Mouse (Mus musculus) kidney, postnatal 36 days (tissue): ENCODE results near the gene Cyp46a1.

ENCODE experiments used
- DNase-seq, 2 experiments: peaks; one replicate each; pipeline ENCODE4 v3.0.0; 2021 to 2022; ENCODE audit warnings: mixed read lengths in 2 of 2

Gene Cyp46a1

DNA sequence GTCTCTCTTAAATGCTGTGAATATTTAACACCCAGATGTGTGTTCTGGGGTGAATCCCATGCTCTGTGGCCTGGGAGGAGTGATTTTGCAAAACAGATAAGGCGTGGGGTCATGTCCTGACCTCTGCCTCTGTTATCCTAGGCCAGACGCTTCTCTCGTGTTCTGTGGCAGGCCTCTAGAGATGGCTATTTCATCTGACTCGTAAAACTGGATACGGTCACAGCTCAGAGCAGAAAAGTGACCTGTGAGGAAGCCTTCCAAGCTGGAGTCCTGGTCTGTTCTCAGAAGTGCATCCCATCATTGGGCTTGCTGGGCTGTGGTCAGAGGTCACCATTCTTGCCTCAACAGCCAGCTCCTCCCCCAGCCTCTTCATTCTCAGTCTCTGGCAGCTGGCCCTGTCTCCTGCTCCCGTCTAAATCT lies 21.7 kb upstream of the Cyp46a1 start:
- peak; percentile 56 to 62 for DNase-seq

GRCm38 (mm10) chr12:108313244-108313772 lies 20.9 kb upstream of the Cyp46a1 start:
- no peak for DNase-seq

GRCm38 (mm10) chr12:108315818-108316217 lies 18.4 kb upstream of the Cyp46a1 start:
- no peak for DNase-seq

- no peak for DNase-seq
These were observed 17.5 kb upstream of the Cyp46a1 start for GRCm38 (mm10) chr12:108316655-108317054.

DNA sequence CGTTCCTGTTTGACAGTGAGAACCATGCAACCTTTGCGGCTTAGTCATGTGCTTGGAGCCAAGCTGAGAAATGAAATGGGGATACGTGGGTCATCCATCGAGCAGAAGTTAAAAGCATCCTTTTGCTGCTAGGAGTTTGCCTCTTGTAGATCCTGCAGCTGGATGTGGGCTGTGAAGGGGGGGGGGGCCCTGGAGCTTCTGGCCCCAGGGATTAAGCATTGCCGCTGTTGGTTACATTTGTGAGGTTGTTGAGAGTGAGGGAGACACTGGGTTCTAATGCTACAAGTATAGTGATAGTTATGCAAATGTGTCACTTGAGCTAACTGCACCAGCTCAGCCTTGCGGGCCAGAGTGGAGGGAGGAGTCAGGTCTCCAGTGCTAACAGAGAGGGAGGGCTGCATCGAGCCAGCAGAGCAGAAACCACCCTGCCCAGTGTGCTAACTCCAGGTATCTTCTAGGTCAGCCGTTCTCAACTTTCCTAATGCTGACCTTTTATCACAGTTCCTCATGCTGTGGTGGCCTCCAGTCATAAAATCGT lies 16.9 kb upstream of the Cyp46a1 start:
- no peak for DNase-seq

GRCm38 (mm10) chr12:108317826-108318430 lies 16.3 kb upstream of the Cyp46a1 start:
- DNase-seq = no peak

- DNase-seq = no peak
These were observed 15.7 kb upstream of the Cyp46a1 start for GRCm38 (mm10) chr12:108318499-108318898.

GRCm38 (mm10) chr12:108320096-108320495 lies 14.1 kb upstream of the Cyp46a1 start:
- DNase-seq = no peak

DNA sequence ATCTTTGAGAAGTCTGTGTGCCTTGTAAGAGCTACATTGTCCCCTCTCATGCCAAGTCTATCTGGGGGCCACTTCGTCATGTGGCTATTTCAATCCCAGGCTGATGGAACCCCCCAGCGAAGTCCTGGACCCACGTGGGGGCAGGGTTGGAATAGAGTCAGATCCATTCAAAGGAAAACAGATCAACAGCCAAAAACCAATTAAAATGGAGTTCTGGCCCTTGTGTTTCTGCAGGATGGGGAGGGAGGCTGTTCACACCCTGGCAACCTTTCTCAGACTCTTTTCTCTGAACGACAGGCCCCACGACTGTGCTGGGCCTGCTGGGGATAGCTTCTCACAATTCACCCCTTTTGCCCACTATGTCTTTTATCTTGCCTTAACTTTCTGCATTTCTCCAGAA lies 7.8 kb upstream of the Cyp46a1 start:
- no peak for DNase-seq

GRCm38 (mm10) chr12:108327889-108328491 lies 6.2 kb upstream of the Cyp46a1 start:
- peak in 1 of 2 experiments; percentile 17 for DNase-seq

DNA sequence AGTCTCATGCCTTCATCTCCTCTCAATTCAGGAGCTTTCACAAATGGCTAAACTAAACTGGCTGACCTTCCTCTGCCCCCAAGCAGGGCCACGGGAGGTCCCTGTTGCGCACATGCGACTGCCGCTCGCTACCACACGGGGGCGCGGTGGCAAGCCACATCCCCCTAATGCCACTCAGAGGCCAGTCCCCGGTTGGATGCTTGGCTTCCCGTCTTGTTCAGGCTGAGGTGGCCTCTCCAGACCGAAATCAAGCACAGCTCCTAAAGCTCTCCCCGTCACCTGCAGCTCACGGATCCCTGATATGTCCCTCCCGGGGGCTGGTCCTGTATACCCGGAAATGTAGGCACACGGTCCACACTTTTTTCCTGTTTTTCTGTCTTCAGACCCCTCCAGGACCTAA lies 1.1 kb upstream of the Cyp46a1 start:
- peak; percentile 86 to 91 for DNase-seq

DNA sequence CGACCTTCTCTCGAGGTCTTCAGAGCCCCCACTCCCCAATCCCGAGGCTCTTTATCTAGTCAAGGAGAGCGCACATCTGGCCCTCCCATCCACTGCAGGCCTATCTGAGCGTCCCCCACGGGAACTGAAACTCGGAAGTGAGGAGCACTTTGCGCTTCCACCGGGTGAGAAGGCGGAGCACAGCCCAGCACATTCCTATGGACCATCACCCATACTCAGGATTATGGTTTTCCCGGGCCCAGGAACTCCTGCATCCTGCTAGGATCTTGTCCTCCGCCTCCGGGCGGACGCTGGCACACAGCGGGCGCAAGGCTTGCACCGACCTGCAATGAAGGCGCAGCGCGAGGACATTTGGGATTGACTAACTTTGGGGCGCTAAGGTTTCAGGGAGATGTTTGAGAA lies 699 bp upstream of the Cyp46a1 start:
- peak in 1 of 2 experiments; percentile 31 for DNase-seq

GRCm38 (mm10) chr12:108334529-108334928 lies 348 bp downstream of the Cyp46a1 start:
- peak in 1 of 2 experiments; percentile 14 for DNase-seq

GRCm38 (mm10) chr12:108338572-108339190 lies 4.5 kb downstream of the Cyp46a1 start:
- peak; percentile 15 to 73 for DNase-seq

DNA sequence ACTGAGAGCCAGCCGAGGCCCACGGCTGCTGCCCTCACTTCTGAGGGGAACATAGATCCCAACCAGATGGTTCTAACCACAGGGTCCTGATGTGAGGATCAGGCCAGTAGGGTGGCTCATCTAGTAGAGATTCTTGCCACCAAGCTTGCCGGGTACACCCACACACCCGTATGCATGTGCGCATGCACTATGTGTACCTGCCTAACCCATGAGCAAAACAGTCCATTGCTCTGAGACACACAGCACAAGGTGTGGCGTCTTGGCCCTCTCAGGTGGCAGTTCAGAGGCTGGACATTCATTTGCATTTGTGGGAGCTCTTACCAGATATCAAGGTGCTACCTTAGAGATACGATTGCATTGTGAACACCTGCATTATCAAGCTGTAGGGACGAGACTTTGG lies 14.0 kb downstream of the Cyp46a1 start:
- no peak for DNase-seq

DNA sequence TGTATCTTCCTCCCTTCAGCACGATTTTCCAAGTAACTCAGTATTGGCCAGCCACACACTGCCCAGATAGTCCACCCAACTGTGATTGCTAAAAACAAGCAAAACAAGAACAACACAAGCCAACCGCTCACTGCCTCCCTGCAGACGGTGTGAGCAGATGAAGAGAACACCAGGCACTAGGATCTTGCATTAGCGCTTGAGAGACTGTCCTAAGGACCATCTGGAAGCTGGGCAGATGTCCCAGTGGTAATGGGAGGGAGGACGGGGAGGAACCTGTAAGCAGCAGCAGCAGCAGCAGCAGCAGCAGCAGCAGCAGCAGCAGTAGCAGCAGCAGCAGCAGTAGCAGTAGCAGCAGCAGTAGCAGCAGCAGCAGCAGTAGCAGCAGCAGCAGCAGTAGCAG lies 14.8 kb downstream of the Cyp46a1 start:
- no peak for DNase-seq

DNA sequence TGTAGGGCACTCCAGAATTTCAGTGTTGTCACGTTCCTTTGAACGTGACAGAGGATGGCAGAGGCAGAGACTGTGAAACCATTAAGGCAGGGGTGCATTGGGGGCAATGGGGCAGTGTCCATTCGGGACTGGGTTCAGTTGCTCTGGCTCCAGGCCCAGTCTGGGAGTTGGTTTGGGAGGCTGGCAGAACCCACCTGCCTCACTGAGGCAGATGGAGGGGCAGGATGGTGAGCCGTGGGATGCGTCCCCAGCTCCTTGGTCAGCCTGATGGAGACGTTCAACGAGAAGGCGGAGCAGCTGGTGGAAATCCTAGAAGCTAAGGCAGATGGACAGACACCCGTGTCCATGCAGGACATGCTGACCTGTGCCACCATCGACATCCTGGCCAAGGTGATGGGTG lies 16.8 kb downstream of the Cyp46a1 start:
- DNase-seq = no peak

GRCm38 (mm10) chr12:108352371-108353136 lies 18.4 kb downstream of the Cyp46a1 start:
- no peak for DNase-seq

DNA sequence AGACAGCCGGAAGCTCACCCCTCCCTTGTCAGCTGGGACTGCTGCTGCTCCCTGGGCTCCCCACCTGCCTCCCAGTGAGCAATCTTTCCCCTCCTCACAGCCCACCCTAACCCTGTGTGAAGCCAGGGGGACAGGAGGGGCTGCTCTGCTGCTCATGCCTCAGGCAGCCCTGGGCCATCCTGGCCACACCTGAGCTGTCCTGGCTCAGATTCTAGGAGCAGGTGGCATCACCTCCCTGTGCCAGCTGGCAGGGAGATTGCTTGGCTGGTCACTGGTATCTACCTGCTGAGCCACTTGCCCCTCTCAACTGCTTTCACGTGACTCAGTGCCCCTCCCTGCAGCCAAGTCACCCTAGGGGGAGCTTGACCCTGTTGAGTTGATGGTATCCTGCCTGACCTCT lies 20.1 kb downstream of the Cyp46a1 start:
- no peak for DNase-seq

GRCm38 (mm10) chr12:108355271-108355670 lies 21.1 kb downstream of the Cyp46a1 start:
- DNase-seq = no peak

DNA sequence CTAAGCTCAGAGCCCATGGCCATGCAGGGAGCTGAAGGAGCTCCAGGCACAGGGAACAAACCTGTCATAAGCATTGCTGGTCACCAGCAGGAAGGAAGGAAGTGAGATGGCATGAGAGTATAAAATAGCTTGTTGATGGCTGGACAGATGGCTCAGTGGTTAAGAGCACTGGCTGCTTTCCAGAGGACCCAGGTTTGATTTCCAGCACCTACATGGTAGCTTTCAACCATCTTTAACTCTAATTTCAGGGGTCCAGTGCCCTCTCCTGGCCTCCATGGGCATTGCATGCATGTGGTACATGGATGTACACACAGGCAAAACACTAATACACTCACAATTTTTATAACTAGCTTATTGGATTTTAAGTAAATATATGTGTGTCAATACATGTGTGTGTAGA lies 21.8 kb downstream of the Cyp46a1 start:
- DNase-seq = no peak

- peak; percentile 81 to 92 for DNase-seq
These were observed 29.6 kb downstream of the Cyp46a1 start for GRCm38 (mm10) chr12:108363796-108364195.

DNA sequence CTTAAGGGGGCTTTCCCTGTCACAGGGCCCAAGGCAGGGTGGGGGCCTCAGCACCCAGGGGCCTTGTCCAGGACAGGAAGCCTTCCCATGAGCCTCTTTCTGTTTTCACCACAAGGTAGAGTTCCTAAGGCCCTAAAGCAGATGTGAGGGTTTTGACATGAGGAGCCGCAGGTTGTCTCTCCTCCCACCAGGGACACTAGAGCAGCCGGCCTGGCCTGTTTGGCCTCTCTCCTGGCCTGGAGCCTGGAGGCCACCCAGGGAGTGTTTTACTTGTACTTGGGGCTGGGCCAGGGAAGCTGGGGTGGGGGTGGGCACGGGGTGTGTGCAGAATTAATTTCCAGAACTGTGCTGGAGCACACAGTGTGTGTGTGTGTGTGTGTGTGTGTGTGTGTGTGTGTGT lies 31.2 kb downstream of the Cyp46a1 start:
- DNase-seq = peak; percentile 67 to 76
